Mouse (Mus musculus) adrenal gland (tissue): ENCODE data around the gene Coq4.

Experiments
- intact Hi-C: fragments of 180-260 bp; cut with DNase I; formaldehyde crosslinking; loops from one replicate; pipeline ENCODE4 v1.15.1; 2025

Gene Coq4

DNA sequence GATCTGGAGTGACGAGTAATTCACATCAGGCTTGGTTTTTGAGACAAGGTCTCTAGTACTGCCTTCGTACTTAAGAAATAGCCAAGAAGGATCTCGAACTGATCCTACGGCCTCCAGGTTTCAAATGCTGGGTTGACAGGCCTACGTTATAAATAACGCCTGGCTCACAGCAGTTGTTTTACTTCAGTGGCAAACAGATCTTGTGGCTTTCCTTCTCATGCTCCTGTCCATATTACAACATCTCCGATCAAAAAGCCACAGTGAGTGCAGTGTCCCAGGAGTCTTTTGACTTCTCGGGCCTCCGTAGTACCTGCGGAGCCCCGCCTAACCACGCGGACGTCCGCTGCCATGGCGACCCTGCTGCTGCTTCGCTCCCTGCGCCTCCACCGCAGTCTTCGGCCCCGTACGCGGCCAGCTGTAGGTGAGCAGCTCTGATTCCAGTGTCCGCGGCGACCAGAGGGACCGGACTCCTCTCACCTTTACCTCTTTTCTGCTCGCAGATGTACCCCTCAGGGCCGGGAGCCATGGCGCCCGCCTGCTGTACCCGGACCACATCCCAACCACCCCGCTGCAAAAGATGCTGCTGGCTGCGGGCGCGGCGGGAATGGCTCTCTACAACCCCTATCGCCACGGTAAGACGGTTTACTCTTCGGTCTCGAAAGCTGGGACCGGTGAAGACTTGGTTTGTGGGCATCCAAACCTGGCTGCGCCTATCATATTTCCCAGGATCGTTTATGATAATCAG, 816 bp downstream of the Coq4 start, which contains the start of gene Trub2:
Gene Trub2, minus strand, starts transcription at position 566 of the 745 bp plus-strand sequence.
- intact Hi-C loops = no loop called here

DNA sequence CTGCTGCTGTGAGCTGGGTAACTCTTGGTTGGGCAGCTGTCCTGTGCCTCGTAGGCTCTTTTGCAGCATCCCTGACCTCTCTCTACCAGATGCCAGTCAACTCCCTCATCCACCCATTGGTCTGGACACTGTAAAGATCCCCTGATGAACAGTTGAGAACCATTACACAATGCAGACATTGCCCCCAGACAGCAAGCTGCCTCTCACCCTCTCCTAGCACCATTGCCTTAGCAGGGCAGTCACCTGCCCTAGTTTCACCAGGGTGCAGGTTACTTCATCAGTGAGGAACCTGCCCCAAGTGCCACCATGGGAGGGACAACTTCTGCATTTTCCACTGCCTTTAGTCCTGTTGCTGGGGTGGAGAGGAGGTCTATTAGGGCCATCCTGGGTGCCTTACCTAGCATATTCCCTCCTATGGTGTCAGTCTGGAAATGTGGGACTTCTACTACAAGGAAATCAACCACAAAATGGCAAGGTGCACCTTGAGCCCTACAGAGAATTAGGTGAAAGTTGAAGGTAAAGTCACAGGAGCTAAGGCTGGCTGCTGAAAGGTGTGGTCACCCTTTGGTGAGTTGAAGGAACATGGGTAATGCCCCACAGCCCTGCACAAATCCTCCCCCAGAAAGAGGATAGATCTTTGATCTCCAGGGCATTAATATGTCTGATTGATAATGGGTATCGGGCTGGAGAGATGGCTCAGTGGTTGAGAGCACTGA, 5.6 kb downstream of the Coq4 start:
- intact Hi-C loops = no loop called here

DNA sequence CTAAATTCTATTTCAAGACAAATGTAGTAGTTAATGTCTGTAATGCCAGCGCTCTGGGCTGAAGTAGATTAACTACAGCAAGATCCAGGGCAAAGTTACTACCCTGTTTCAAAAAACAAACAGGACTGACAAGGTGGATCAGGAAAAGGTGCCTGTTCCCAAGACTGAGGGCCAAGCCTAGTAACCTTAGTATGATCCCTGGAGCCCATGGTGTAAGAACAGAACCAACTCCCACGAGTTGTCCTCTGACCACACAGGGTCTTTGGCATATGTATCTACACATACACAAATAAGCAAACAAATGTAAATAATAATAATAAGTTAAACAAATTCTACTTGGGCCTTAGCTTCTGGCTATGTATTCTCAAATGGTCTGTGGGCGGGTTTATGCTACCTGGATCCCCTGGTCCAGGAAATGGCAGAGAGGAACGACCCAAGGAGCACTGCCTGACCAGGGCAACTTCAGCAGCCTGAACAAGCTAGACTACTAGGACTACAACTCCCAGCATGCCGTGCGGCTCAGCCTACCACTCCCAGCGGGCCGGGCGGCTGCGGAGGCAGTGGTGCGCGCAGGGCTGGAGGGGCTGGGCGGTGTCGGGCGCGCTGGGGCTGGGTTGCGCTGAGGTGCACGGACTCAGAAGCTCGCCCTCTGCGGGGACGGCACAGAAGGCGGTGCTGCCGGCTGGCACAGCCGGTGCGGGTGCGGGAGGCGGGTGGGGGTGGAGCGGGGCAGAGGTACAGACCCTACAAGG, 15.0 kb downstream of the Coq4 start, which contains the start of gene Slc27a4:
Gene Slc27a4, plus strand, starts transcription at position 560 of the 752 bp plus-strand sequence.
- intact Hi-C loops = no loop called here

- intact Hi-C loops = no loop called here
Observed at GRCm38 (mm10) chr2:29802827-29803201, 15.5 kb downstream of the Coq4 start.

- intact Hi-C loops = no loop called here
Observed at GRCm38 (mm10) chr2:29803400-29803831, 16.1 kb downstream of the Coq4 start.

- intact Hi-C loops = loop anchor here (5.0 kb wide), 1 partner anchor 41 kb away; no protein-coding TSS in a partner anchor
Observed at GRCm38 (mm10) chr2:29815678-29816371, 28.5 kb downstream of the Coq4 start.

GRCm38 (mm10) chr2:29817426-29818232, 30.3 kb downstream of the Coq4 start:
- intact Hi-C loops = loop anchor here (2.0 to 5.0 kb wide), 2 partner anchors 40 to 53 kb away; no protein-coding TSS in a partner anchor

- intact Hi-C loops = loop anchor here (2.0 to 5.0 kb wide), 2 partner anchors 38 to 55 kb away; no protein-coding TSS in a partner anchor
Observed at GRCm38 (mm10) chr2:29819363-29819762, 32.1 kb downstream of the Coq4 start.

DNA sequence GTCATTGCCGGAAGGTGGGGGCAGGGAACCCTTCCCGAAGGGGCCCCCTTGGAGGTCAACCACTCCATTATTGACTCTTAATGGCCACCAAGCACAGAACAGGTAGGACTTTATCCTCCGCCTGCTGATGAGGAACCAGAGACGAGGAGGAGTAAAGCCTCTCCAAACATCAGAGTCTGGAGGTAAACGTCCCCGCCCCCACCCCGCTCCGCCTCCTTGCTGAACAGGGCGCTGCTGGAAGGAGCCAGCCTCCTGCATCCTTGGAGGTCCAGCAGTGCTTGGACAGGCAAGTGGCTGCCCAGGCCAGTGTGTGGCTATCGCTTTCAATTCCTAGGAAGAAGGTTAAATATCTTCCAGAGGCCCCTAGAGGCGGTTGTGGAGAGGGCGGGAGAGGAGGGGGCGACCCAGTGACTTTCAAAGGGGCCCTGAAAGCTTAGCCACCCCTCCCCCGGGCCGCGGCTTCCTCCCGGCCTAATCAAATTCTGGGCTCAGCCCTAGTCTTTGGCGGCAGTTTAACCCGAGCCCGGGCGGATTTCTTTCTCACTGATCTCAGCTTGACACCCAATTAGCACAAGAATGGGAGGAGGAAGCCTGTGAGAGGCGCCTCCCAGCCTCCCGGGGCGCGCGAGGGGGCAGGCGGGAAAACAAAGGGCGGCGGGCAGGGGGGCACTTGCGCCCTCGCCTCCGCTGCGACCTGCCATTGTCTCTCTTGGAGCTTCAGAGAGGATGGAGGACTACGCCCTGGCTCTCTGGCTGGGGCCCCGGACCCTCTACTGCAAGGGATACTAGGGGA, 32.9 kb downstream of the Coq4 start, which contains the start of gene Urm1:
Gene Urm1, plus strand, starts transcription at position 51 of the 793 bp plus-strand sequence.
- intact Hi-C loops = no loop called here

DNA sequence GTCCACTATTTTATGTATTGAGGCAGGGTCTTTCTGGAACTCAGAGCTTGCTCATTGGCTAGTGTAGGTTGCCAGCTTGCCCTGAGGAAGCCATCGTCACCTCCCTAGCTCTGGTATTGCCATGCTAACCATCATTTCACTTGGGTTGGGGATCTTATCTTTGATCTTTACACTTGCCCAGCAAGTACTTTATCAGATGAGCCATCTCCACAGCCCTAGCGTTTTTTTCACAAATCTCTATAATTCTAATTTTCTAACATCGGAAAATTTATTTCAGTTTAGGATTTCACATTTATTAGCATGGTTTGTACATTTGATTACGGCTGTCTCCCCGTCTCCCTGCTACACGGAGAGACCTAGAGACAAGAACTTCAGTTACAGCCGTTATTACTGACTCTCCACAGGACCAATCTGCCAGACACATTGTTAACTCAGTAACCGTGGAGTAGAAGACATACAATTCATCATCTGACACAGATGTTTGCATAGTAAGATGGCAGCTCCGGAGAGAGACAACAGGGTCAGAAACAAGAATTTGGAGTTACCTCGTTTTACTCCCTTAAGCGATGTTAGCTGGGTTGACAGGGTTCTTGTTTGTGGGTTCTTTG, 39.1 kb downstream of the Coq4 start:
- intact Hi-C loops = no loop called here

GRCm38 (mm10) chr2:29826926-29827708, 39.8 kb downstream of the Coq4 start:
- intact Hi-C loops = no loop called here

- intact Hi-C loops = no loop called here
Observed at GRCm38 (mm10) chr2:29827709-29828024, 40.4 kb downstream of the Coq4 start.

- intact Hi-C loops = no loop called here
Observed at GRCm38 (mm10) chr2:29831106-29831505, 43.8 kb downstream of the Coq4 start.

GRCm38 (mm10) chr2:29833796-29834195, 46.5 kb downstream of the Coq4 start:
- intact Hi-C loops = no loop called here

DNA sequence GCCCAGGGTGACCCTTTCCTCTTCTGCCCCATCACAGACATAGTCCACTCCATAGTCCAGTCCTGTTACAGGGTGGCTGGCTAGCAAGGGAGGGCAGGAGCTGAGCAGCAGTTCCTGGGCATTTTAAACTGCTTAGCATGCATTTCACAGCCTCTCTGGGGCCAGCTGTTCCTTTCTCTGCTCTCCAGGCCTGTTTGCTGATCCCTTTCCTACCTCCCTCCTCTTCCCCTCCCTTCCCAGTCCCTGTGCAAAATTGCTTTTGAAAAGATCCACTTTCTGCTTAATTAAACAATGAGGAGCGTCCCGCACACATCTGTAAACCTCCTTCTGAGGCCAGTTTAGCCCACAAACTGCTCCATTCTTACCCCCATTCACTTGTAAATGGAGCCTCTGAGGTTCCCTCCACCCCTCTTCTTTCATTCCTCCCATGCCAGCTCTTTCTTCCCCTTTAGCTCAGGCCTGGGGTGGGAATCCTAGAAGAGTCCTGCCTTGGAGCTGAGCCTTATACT, 48.2 kb downstream of the Coq4 start:
- intact Hi-C loops = no loop called here

DNA sequence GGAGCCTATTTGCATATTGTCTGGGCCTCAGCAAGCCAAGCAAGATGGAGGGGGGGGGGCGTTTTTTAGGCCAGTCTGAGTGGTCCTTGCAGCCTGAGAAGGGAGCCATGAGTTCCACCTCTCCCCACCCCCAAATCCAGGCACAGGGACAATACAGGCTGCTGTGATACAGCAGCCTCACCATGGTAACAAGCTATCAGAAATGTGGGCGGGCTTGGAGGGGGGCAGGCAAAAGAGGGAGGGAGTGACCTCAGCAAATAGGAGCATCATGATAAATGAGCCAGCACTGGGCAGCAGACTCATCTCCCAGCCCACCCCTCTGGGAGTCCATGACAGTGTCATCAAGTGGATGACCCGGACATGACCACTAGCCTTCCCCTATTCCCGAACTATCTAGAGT, 52.2 kb downstream of the Coq4 start:
- intact Hi-C loops = no loop called here

DNA sequence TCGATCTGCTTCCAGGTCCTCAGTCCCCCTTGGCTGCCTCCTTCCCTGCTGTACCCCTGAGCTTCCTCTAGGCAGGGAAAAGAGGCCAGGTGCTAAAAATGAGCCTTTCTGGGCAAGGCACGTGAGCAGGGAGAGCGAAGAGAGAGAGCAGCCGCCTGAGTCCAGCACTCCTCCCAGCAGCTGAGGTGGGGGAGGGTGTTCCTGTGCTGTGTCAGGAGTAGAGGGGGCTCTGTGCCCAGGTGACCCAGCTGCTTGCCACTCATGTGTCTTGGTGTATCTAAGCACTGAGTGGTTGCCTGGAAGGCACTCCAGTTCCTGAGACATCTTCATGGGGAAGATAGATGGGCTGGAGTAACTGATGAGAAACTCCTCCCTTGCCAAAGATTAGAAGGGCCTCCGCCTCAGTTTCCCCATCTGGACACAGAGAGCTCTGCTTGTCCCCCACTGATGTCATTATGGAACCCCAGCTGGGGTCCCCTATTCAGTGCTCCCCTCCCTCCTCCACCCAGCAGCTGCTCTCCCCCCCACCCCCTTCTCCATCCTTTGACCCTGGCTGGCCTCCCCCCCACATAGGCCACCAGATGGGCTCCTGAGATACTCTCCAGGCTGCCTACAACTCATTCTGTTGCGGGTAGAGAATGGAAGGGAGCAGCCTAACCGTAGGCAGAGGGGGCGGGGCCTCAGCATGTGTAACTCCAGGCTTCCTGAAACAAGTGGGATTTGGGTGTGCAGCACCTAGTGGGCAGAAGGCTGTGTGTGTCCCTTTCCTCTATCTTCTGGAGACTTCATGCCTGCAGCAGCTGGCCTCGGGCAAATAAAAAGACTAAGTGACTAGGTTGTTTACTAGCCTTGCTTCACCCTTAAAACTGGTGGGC, 56.2 kb downstream of the Coq4 start:
- intact Hi-C loops = no loop called here
